Mouse (Mus musculus): ENCODE data around the gene Tctex1d2. TPM values are rescaled to one million over a fixed set of nuclear protein-coding genes. Genes with fewer than 3 reads are reported as not detected.

Tctex1d2 gene
- total RNA-seq (2012; rRNA removed) (not detected in 2 replicates), total RNA-seq (2014; rRNA removed) (not detected in 2 replicates), polyA plus RNA-seq (2012; ENCODE audit: insufficient read length, low read depth) (not detected in 2 replicates)

DNA sequence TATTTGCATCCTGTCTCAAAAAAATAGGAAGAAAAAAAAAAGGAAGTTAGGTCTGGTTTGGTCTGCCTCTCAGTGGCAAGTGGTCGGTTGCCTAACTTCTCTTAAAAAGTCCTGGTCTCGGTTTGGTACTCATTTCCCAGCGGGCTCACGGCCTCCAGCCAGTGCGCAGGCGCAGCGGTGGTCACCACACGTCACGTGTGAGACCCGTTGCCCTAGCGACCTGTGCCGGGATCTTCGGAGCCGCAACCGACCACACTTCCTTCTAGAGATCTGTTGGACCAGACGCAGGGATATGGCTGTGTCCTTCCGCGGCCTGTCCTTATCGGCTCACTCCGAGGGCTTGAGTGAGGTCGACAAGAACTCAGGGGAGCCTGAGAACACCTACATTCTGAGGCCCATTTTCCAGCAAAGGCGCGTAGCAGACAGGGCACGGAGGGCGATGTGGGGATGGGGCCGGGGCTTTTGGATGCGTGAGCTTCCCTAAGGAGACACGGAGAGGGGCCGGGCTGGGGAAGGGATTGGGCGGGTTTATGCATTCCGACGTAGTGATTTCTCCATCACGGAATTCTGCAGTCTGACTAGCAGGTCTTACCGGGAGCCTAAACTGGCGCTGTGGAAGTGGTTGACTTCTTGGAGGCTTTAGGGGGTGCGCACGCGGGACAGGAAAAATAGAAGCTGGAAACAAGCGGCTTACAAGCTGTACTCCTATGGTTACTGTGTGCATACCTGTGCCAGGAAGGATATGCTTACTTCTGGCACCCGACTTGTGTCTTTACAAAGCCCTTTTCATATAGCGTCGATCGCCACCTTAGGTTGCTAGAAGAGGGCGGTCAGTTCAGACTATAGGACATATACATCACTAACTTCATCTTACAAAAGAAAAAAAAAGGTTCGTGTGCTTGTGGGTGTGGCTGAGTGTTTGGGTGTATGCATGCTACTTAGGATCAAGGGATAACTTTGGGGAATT lies at the start of gene Tctex1d2:
Tctex1d2 (plus strand) TSS at position 186 of the 967 bp plus-strand sequence.
- dilution Hi-C loops (cut with MboI; ENCODE audit: extremely low pct_ligation_motif_present, extremely low pct_unique_long_range_greater_than_20kb, low sequenced_read_pairs): no loop called here

DNA sequence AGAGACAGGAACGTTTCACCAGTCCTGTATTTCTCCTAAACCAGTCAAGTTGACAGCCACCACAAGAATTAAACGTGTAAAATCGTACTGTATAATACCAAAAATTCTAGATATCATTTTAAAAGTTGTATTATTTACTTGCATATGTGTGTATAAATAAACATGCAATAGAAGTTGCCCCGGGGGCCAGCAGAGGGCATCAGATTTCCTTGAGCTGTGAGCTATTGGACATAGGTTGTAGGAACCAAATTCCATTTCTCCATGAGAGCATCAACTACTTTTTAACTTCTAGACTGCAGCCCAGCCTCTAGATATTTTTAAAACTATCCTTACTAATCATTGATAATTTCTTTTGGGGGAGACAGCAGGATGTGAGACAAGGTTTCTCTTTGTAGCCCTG lies 48.2 kb upstream of the Tctex1d2 start:
- H3K27ac ChIP-seq (ENCODE audit: insufficient read depth, low read depth): no peak overlapping the region
- no peaks in the 10 kb centered on the region; the same call in 1 of the 2 replicates for H3K79me2 ChIP-seq (replicated peaks; ENCODE audit: control insufficient read depth, extremely low read depth, insufficient read depth, poor library complexity, severe bottlenecking)
- H3K4me2 ChIP-seq (ENCODE audit: insufficient read depth, low read depth, poor library complexity, severe bottlenecking): no peak overlapping the region
- in situ Hi-C loops (cut with MboI; ENCODE audit: low pct_ligation_motif_present, low pct_unique_long_range_greater_than_20kb, low sequenced_read_pairs) (no loop called here), dilution Hi-C loops (cut with MboI; ENCODE audit: extremely low pct_ligation_motif_present, extremely low pct_unique_long_range_greater_than_20kb, low sequenced_read_pairs) (no loop called here)
- H3K4me1 ChIP-seq (ENCODE audit: control insufficient read depth in 1 of 2, insufficient read depth in 2 of 2): no peaks in the 10 kb centered on the region
- no peak overlapping the region for H3K9ac ChIP-seq (ENCODE audit: insufficient read depth, low read depth)
- peaks cover 37 to 81% of the 10 kb centered on the region in 2 experiments for H3K36me3 ChIP-seq (replicated peaks in 1 of 2; ENCODE audit: control insufficient read depth in 1 of 2, insufficient read depth in 1 of 2, low read length in 1 of 2)
- TF ChIP-seq CTCF (conservative IDR thresholded peaks at IDR 0.05 in 1 of 2, IDR thresholded peaks at IDR 0.05 in 1 of 2; ENCODE audit: low read depth in 2 of 2, low read length in 2 of 2) (peak; percentile 24 to 75; a peak in 3 of 4 replicates), RAD21 (IDR thresholded peaks at IDR 0.05; ENCODE audit: low read depth, low read length) (peak; percentile 59), MYC (IDR thresholded peaks at IDR 0.05; ENCODE audit: low read depth, low read length) (no peak), SMC3 (IDR thresholded peaks at IDR 0.05; ENCODE audit: low read depth, low read length) (peak; percentile 80)
- no peaks in the 10 kb centered on the region for H3K27me3 ChIP-seq (replicated peaks)
- H3K9me3 ChIP-seq (replicated peaks; ENCODE audit: low read length): no peaks in the 10 kb centered on the region
- no peak overlapping the region for H3K4me3 ChIP-seq (replicated peaks in 1 of 3; ENCODE audit: low read depth in 2 of 3, low read length in 2 of 3, poor library complexity in 1 of 3)
- DNase-seq (ENCODE audit: extremely low read depth): no peak

More for the DNA sequence above, at the start of gene Tctex1d2:
- H3K36me3 ChIP-seq (replicated peaks in 1 of 2; ENCODE audit: control insufficient read depth in 1 of 2, insufficient read depth in 1 of 2, low read length in 1 of 2): no peaks in the 10 kb centered on the region
- H3K79me2 ChIP-seq (replicated peaks; ENCODE audit: control insufficient read depth, extremely low read depth, insufficient read depth, poor library complexity, severe bottlenecking): no peaks in the 10 kb centered on the region
- H3K4me2 ChIP-seq (ENCODE audit: insufficient read depth, low read depth, poor library complexity, severe bottlenecking): no peak within 1 kb of the TSS
- no peaks in the 10 kb centered on the region for H3K27me3 ChIP-seq (replicated peaks)
- DNase-seq (ENCODE audit: extremely low read depth): no peak
- H3K27ac ChIP-seq (ENCODE audit: insufficient read depth, low read depth): no peak within 1 kb of the TSS
- TF ChIP-seq NRF1 (IDR thresholded peaks at IDR 0.05; ENCODE audit: low read depth, low read length) (peak; percentile 44; the same call in 1 of the 2 replicates), MAFK (IDR thresholded peaks at IDR 0.05; ENCODE audit: insufficient replicate concordance, low read length) (no peak)
- H3K9ac ChIP-seq (ENCODE audit: insufficient read depth, low read depth): no peak within 1 kb of the TSS
- H3K4me1 ChIP-seq (ENCODE audit: control insufficient read depth in 1 of 2, insufficient read depth in 2 of 2): peaks cover 0 to 6% of the 10 kb centered on the region in 2 experiments; a peak in 1 of 4 replicates
- peaks cover 3% of the 10 kb centered on the region for H3K9me3 ChIP-seq (replicated peaks; ENCODE audit: low read length)
- in situ Hi-C loops (cut with MboI; ENCODE audit: low pct_ligation_motif_present, low pct_unique_long_range_greater_than_20kb, low sequenced_read_pairs): no loop called here
- no peak within 1 kb of the TSS for H3K4me3 ChIP-seq (replicated peaks in 1 of 3; ENCODE audit: low read depth in 2 of 3, low read length in 2 of 3, poor library complexity in 1 of 3)

DNA sequence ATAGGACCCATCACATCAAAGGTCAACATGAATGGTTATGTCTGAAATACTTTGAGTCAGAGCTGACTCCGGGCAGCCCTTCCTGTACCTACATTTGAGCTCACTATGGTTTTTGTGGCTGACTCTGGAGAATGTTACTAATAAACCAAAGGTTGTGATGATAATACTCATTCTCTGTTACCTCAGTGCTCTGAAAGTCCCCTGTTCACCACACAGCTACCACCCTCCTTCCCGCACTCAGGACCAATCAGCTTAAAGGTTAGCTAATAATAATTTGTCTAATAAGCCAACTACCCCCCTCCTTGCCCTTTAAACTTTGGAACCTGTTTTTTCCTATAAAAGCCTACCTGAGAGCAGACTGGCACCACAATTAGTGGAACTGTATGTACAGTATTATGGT lies 39.9 kb upstream of the Tctex1d2 start:
- Histone ChIP-seq H3K4me2 (ENCODE audit: insufficient read depth, low read depth, poor library complexity, severe bottlenecking) (no peak overlapping the region), H3K9ac (ENCODE audit: insufficient read depth, low read depth) (no peak overlapping the region), H3K79me2 (replicated peaks; ENCODE audit: control insufficient read depth, extremely low read depth, insufficient read depth, poor library complexity, severe bottlenecking) (no peaks in the 10 kb centered on the region), H3K27me3 (replicated peaks) (no peaks in the 10 kb centered on the region), H3K4me3 (replicated peaks in 1 of 3; ENCODE audit: low read depth in 2 of 3, low read length in 2 of 3, poor library complexity in 1 of 3) (no peak overlapping the region), H3K27ac (ENCODE audit: insufficient read depth, low read depth) (no peak overlapping the region), H3K4me1 (ENCODE audit: control insufficient read depth in 1 of 2, insufficient read depth in 2 of 2) (no peaks in the 10 kb centered on the region), H3K36me3 (replicated peaks in 1 of 2; ENCODE audit: control insufficient read depth in 1 of 2, insufficient read depth in 1 of 2, low read length in 1 of 2) (peaks cover 64 to 90% of the 10 kb centered on the region in 2 experiments), H3K9me3 (replicated peaks; ENCODE audit: low read length) (peaks cover 6% of the 10 kb centered on the region)
- dilution Hi-C loops (cut with MboI; ENCODE audit: extremely low pct_ligation_motif_present, extremely low pct_unique_long_range_greater_than_20kb, low sequenced_read_pairs) (no loop called here), in situ Hi-C loops (cut with MboI; ENCODE audit: low pct_ligation_motif_present, low pct_unique_long_range_greater_than_20kb, low sequenced_read_pairs) (no loop called here)
- no peak for TF ChIP-seq MEF2A (IDR thresholded peaks at IDR 0.05; ENCODE audit: borderline replicate concordance, low read depth, low read length)
- no peak for TF ChIP-seq CHD1 (IDR thresholded peaks at IDR 0.05; ENCODE audit: low read depth, low read length)
- TF ChIP-seq SMC3 (IDR thresholded peaks at IDR 0.05; ENCODE audit: low read depth, low read length): no peak
- TF ChIP-seq TBP (conservative IDR thresholded peaks at IDR 0.05; ENCODE audit: low read depth, low read length): no peak
- no peak for TF ChIP-seq ETS1 (conservative IDR thresholded peaks at IDR 0.05; ENCODE audit: low read depth, low read length)
- no peak for TF ChIP-seq CHD2 (IDR thresholded peaks at IDR 0.05; ENCODE audit: low read length)
- TF ChIP-seq MAFK (IDR thresholded peaks at IDR 0.05; ENCODE audit: insufficient replicate concordance, low read length): no peak
- no peak for TF ChIP-seq RAD21 (IDR thresholded peaks at IDR 0.05; ENCODE audit: low read depth, low read length)
- no peak for TF ChIP-seq RCOR1 (conservative IDR thresholded peaks at IDR 0.05; ENCODE audit: low read depth, low read length)
- TF ChIP-seq MYC (IDR thresholded peaks at IDR 0.05; ENCODE audit: low read depth, low read length): no peak
- no peak for TF ChIP-seq MAX (IDR thresholded peaks at IDR 0.05; ENCODE audit: low read length)
- no peak for TF ChIP-seq BHLHE40 (IDR thresholded peaks at IDR 0.05; ENCODE audit: low read depth, low read length)
- TF ChIP-seq CTCF (conservative IDR thresholded peaks at IDR 0.05 in 1 of 2, IDR thresholded peaks at IDR 0.05 in 1 of 2; ENCODE audit: low read depth in 2 of 2, low read length in 2 of 2): no peak
- TF ChIP-seq GABPA (IDR thresholded peaks at IDR 0.05; ENCODE audit: insufficient replicate concordance, low read depth, low read length): no peak
- TF ChIP-seq E2F4 (IDR thresholded peaks at IDR 0.05; ENCODE audit: insufficient replicate concordance, low read depth, low read length): no peak
- DNase-seq (ENCODE audit: extremely low read depth): no peak
